Mouse (Mus musculus): ENCODE data around the gene Fbxo2.

DNA sequence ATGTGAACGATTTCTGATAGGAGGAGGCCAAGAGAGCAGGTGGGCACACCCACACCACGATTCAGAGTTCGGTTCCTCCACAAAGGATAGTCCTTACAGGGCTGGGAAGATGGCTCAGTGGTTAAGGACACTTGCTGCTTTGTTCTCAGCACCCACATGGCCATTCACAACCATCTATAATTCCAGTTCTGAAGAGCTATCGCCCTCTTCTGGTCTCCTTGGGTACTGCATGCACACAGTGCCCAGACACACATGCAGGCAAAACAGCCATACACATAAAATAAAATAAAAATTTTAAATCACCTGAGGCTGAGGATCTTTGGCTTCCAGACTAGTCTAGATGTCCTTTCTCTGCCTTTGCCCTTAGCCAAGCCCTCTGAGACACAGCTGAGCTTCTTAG, 43.0 kb upstream of the Fbxo2 start:
- TF ChIP-seq POLR2A (IDR thresholded peaks at IDR 0.05; ENCODE audit: control insufficient read depth, extremely low read depth, insufficient read depth, low read length, poor library complexity) (no peak), CTCF (IDR thresholded peaks at IDR 0.05; ENCODE audit: borderline replicate concordance, control insufficient read depth, extremely low read depth, insufficient read depth, low read length, poor library complexity) (no peak)

All from thymus, adult 2 months (tissue).